Mouse (Mus musculus) heart, postnatal 14 days (tissue): ENCODE data around the gene Wwc1. TPM values are rescaled to one million over a fixed set of nuclear protein-coding genes. Genes with fewer than 3 reads are reported as not detected.

Experiments used
- total RNA-seq, 2 experiments: library from RNA; stranded (reverse); gene quantifications; 2 replicates each; pipeline ENCODE4 v1.2.3; 2021

Gene Wwc1
- total RNA-seq, 2 experiments from 2014 or later, result 0.98 to 1.2 TPM

Other genes with a start within 250 kb of the Wwc1 start
- gene Pank3, start 211.0 kb downstream of the Wwc1 start, total RNA-seq, result 10 to 100 TPM; 26.9 to 27.0 TPM
- gene Fbll1, start 181.6 kb downstream of the Wwc1 start, total RNA-seq, result not detected
- gene Rars, start 146.0 kb downstream of the Wwc1 start, total RNA-seq, result 10 to 100 TPM; 32.1 to 34.5 TPM